Mouse (Mus musculus): ENCODE measurements at regions not wholly inside any gene's neighbourhood (a gene's known extent, or its start where the extent isn't known, plus 50 kb on each side); places are given as distances from the start of the nearest gene placed in this dataset.
A peak's percentile ranks its signal among the peaks of the same experiment; 100 is the strongest.

GRCm38 (mm10) chr3:17201773-17202172 lies 746.4 kb upstream of the Cypt12 start:
- DNase-seq (ENCODE audit: low spot score in 2 of 2): peak in 1 of 2 experiments; percentile 16

GRCm38 (mm10) chr3:17214031-17214430 lies 734.2 kb upstream of the Cypt12 start:
- no peak for DNase-seq (ENCODE audit: low spot score in 2 of 2)

DNA sequence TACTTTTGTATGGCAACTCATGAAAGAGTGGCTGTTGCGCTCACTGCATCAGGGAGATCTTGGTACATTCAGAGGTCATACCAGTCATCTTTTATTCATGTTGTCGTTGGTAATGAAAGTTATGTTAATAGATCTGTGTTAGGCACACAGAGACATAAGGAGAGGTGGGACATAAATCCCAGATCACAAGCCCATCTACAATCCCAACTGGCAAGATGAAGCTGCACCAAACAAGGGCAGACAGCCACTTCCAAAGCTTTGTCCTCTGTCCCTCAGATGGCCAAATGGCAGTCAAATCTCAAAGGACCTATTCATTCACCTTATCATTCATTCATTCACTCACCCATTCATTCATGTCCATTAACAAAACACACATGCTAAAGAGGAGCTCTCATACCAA lies 731.4 kb upstream of the Cypt12 start:
- no peak for DNase-seq (ENCODE audit: low spot score in 2 of 2)

DNA sequence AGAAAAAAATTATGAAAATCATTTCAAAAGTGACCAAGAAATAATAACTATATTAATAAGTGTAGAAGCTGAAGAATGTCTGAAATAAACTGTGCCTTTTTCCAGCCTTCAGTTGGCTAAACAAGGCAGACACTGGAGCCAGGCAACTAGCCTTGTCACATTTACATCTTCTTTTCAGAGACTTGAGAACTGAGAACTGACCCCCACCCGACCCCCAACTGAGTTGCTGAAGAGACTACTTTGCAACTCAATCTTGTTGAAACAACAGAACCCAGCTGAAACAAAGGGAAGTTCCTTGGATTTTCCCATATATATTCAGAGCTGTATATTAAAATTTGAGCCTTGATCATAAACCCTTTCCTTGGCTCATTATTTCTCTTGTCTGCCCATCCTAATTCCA lies 709.8 kb upstream of the Cypt12 start:
- DNase-seq (ENCODE audit: low spot score in 2 of 2): no peak

DNA sequence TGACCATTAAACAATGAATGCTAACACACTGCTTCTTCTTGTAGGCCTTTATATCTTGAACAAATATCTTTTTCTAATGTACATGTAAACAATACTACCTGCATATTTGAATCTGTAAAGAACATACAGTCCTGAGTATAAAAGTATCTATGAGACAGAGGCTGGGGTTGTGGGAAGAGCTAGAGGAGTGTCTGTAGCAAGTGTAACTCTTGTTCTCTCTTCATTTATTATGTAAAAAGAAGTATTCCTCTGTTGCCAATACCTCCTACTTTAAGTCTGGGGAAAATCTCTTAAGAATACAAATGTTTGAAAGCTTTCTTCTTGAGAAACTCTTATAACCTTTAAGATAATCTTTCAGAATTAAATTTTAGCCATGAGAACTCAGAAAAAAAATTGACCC lies 689.8 kb upstream of the Cypt12 start:
- DNase-seq (ENCODE audit: low spot score in 2 of 2): no peak

GRCm38 (mm10) chr3:17259093-17259492 lies 689.1 kb upstream of the Cypt12 start:
- DNase-seq (ENCODE audit: low spot score in 2 of 2): no peak

GRCm38 (mm10) chr3:17281231-17281630 lies 667.0 kb upstream of the Cypt12 start:
- no peak for DNase-seq (ENCODE audit: low spot score in 2 of 2)

DNA sequence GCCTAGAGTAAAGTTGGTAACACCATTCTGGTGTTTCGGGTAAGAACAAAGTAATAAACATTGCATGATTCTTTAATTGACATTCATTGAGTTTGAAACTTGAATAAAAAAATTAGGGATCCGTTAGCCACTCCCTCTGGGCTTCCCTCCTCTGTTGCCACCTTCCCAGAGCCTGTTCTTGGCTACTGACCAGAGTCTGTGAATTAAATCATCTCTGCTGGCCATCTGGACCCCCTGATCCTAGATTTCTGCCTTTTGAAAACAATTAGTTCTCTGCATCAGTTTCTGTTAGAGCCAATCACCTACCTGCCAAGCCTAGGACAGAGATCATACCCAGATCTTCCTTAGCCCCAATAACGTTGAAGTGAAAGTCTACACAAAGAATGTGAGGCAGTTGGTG lies 665.3 kb upstream of the Cypt12 start:
- DNase-seq (ENCODE audit: low spot score in 2 of 2): no peak

GRCm38 (mm10) chr3:17317523-17317922 lies 630.7 kb upstream of the Cypt12 start:
- peak in 1 of 2 experiments; percentile 4 for DNase-seq (ENCODE audit: low spot score in 2 of 2)

GRCm38 (mm10) chr3:17318450-17318849 lies 629.8 kb upstream of the Cypt12 start:
- DNase-seq (ENCODE audit: low spot score in 2 of 2): no peak

DNA sequence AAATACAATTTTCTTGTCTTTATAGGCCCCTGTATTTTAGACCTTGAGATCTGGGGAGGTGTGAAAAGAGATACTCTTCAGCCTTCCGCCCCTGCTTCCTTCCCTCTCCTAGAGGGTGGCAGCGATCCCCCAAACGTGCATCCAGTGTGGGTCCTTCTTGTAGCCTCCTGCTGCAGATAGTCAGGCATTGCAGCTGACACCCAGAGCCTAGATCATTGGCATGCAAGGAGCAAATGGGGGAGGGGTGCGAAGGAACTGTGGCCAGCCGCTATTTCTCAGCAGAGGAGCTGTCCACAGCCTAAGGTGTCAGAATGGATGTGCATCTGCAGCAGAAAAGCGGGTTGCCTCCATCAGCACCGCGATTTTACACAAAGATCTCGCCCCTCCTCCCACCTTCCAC lies 629.0 kb upstream of the Cypt12 start:
- no peak for DNase-seq (ENCODE audit: low spot score in 2 of 2)

- DNase-seq (ENCODE audit: low spot score in 2 of 2): no peak
Measured at GRCm38 (mm10) chr3:17319931-17320330, 628.3 kb upstream of the Cypt12 start.

DNA sequence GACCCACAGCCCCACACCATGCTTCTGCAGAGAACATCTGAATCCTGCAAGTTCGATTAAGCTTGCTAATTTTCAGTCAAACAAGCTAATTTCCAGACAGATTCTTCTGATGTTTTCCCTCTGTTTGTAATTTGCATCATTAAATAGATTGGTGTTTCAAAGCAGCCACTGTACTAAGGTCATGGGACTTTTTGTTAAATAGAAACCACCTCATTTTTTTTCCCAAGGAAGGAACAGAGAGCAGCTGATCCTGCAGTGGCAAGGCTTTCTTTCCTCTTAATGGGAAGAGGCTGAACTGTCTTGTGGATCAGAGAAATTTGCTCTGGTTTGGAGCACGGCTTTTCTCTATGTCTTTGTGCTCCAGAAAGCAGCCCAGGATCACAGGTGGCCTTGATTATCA lies 625.9 kb upstream of the Cypt12 start:
- DNase-seq (ENCODE audit: low spot score in 2 of 2): no peak

GRCm38 (mm10) chr3:17324816-17325215 lies 623.4 kb upstream of the Cypt12 start:
- no peak for DNase-seq (ENCODE audit: low spot score in 2 of 2)

GRCm38 (mm10) chr3:17325821-17326220 lies 622.4 kb upstream of the Cypt12 start:
- no peak for DNase-seq (ENCODE audit: low spot score in 2 of 2)

DNA sequence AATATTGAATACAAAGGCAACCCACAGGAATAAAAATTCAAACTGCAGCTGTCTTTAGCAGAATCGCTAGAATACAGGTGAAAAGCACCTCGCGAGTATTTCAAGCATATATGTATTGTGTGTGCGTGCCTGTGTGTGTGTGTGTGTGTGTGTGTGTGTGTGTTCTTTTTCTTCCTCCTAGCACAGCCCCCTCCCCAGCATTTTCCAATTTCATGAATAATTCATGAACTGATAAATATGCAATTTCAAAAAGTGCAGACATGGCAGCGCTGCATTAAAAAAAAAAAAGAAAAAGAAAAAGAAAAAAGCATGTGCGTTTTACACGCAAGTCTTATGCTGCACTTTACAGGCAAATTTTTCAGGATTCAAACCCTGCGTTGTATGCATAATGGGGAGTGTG lies 621.9 kb upstream of the Cypt12 start:
- DNase-seq (ENCODE audit: low spot score in 2 of 2): no peak

DNA sequence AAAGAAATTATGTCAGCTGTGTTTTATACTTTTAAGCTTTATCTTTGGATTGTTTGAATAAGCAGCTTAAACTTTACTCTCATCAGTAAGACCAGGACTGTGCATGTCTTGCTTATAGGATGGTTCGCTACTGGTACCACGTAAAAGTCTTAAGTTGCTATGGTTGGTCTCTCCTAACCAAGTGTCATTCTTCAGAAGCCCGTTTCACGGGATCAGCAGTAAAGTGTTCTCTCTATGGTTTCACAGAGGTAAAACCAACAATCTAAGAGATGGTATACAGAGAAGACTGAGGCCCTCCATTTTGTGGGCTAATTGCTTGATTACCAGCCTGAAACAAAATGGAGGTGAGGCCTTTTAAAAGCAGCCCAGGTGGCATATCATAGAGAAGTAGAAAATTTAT lies 621.4 kb upstream of the Cypt12 start:
- DNase-seq (ENCODE audit: low spot score in 2 of 2): no peak

DNA sequence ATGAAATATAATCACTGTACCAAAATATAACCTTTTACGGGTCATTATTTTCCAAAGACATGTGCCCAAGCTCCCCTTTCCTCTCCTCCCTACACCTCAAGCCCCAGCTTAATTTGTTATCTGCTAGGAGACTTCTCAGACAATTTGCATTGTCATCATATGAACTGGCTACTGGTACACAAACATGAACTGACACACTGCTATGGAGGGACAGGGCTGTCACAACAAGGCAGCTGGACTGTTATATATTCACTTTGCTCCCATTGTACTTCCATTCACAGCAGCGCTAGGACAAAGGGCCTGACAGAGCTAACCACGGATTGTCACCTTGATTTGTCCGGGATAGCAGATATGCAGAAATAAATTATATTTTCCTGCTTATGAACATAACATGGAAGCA lies 620.5 kb upstream of the Cypt12 start:
- DNase-seq (ENCODE audit: low spot score in 2 of 2): no peak

GRCm38 (mm10) chr3:17329411-17329810 lies 618.8 kb upstream of the Cypt12 start:
- no peak for DNase-seq (ENCODE audit: low spot score in 2 of 2)

DNA sequence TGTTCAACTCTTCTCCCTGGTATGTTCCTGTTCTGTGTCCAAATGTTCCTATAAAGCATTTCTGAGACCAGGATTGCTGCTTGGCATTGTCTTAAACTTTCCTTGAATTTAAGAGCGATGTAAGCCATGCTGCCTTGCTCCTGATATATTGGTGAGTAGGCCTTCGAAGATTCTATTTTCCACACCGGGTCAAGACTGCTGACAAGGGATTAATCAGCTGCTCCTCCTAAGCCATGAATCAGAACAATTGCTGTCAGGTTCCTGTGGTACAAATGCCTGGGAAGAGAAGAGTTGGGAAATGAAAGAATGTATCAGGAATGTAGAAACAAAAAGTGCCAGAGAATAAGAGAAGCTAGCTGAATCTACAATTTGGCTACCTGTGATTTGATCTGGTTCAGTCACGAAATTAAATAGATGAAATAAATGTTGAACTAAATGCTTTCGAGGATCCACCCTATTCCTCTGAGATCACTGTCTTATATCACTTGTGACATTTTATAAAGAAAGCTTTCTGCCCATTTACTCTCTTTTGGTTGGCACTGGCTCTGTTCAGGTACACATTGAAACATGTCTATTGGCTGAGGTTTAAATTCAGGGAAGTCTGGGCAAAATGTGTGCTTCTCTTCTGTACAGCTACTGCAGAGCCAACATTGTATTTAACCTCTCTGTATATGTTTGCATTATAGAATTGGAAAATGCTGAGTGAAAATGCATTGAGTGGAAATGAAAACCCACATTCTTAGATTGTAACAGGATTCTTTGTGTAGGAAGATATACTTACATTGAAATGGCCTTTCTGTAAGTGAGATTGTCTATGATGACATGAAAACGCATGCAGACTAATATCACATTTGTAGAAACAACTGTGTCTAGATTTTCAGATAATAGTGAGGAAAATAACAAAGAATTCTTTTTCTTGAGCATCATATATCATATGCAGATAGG lies 617.5 kb upstream of the Cypt12 start:
- DNase-seq (ENCODE audit: low spot score in 2 of 2): no peak

GRCm38 (mm10) chr3:17360253-17360652 lies 588.0 kb upstream of the Cypt12 start:
- DNase-seq (ENCODE audit: low spot score in 2 of 2): peak in 1 of 2 experiments; percentile 3

All from layer of hippocampus, postnatal 14 days (tissue).